Mouse (Mus musculus): ENCODE results near the gene S100a5. TPM values are rescaled to one million over a fixed set of nuclear protein-coding genes. Genes with fewer than 3 reads are reported as not detected.

The S100a5 gene
- total RNA-seq, 4 experiments from 2014 or later = 0.68 to 2.5 (median 2.2) TPM; not detected in 1

- no peak for DNase-seq (ENCODE audit: low spot score in 2 of 2)
Measured at GRCm38 (mm10) chr3:90600036-90600435, 8.3 kb upstream of the S100a5 start.

- DNase-seq (ENCODE audit: low spot score in 2 of 2) = peak in 1 of 2 experiments; percentile 58
Measured at GRCm38 (mm10) chr3:90600458-90601195, 7.7 kb upstream of the S100a5 start.

- DNase-seq (ENCODE audit: low spot score in 2 of 2) = no peak
Measured at GRCm38 (mm10) chr3:90601486-90602110, 6.7 kb upstream of the S100a5 start, which contains the start of gene Gm42674. Gene Gm42674, plus strand, starts transcription at chr3:90601904.

- no peak for DNase-seq (ENCODE audit: low spot score in 2 of 2)
Measured at GRCm38 (mm10) chr3:90603623-90604022, 4.7 kb upstream of the S100a5 start, which contains the start of gene S100a4. Gene S100a4, plus strand, starts transcription at chr3:90603771.

- DNase-seq (ENCODE audit: low spot score in 2 of 2) = peak; percentile 79 to 83
Measured at GRCm38 (mm10) chr3:90604416-90604815, 3.9 kb upstream of the S100a5 start.

- no peak for DNase-seq (ENCODE audit: low spot score in 2 of 2)
Measured at GRCm38 (mm10) chr3:90605049-90605448, 3.3 kb upstream of the S100a5 start.

GRCm38 (mm10) chr3:90605736-90606135, 2.6 kb upstream of the S100a5 start:
- DNase-seq (ENCODE audit: low spot score in 2 of 2) = no peak

GRCm38 (mm10) chr3:90606185-90606584, 2.1 kb upstream of the S100a5 start:
- DNase-seq (ENCODE audit: low spot score in 2 of 2) = peak in 1 of 2 experiments; percentile 56

- DNase-seq (ENCODE audit: low spot score in 2 of 2) = no peak
Measured at GRCm38 (mm10) chr3:90607361-90607760, 962 bp upstream of the S100a5 start.

- no peak for DNase-seq (ENCODE audit: low spot score in 2 of 2)
Measured at GRCm38 (mm10) chr3:90609102-90609501, 779 bp downstream of the S100a5 start.

- no peak for DNase-seq (ENCODE audit: low spot score in 2 of 2)
Measured at GRCm38 (mm10) chr3:90611494-90611893, 3.2 kb downstream of the S100a5 start.

- DNase-seq (ENCODE audit: low spot score in 2 of 2) = no peak
Measured at GRCm38 (mm10) chr3:90612061-90612460, 3.7 kb downstream of the S100a5 start.

GRCm38 (mm10) chr3:90612728-90613291, 4.5 kb downstream of the S100a5 start, which contains the start of gene S100a6:
Gene S100a6, plus strand, starts transcription at chr3:90612882.
- peak; percentile 74 to 81 for DNase-seq (ENCODE audit: low spot score in 2 of 2)

GRCm38 (mm10) chr3:90613461-90614147, 5.3 kb downstream of the S100a5 start:
- DNase-seq (ENCODE audit: low spot score in 2 of 2) = no peak

GRCm38 (mm10) chr3:90614148-90614530, 5.8 kb downstream of the S100a5 start:
- DNase-seq (ENCODE audit: low spot score in 2 of 2) = no peak

- DNase-seq (ENCODE audit: low spot score in 2 of 2) = no peak
Measured at GRCm38 (mm10) chr3:90614611-90615251, 6.4 kb downstream of the S100a5 start.

GRCm38 (mm10) chr3:90615415-90615814, 7.1 kb downstream of the S100a5 start:
- DNase-seq (ENCODE audit: low spot score in 2 of 2) = peak; percentile 56 to 64

- DNase-seq (ENCODE audit: low spot score in 2 of 2) = no peak
Measured at GRCm38 (mm10) chr3:90615911-90616310, 7.6 kb downstream of the S100a5 start.

- DNase-seq (ENCODE audit: low spot score in 2 of 2) = no peak
Measured at GRCm38 (mm10) chr3:90617586-90617985, 9.3 kb downstream of the S100a5 start.

- DNase-seq (ENCODE audit: low spot score in 2 of 2) = no peak
Measured at GRCm38 (mm10) chr3:90621552-90621951, 13.2 kb downstream of the S100a5 start.

- DNase-seq (ENCODE audit: low spot score in 2 of 2) = peak in 1 of 2 experiments; percentile 36
Measured at GRCm38 (mm10) chr3:90623435-90624071, 15.2 kb downstream of the S100a5 start.
